Comparison of ENCODE assay signal across 13 mouse cellular contexts in the genomic region with DNA sequence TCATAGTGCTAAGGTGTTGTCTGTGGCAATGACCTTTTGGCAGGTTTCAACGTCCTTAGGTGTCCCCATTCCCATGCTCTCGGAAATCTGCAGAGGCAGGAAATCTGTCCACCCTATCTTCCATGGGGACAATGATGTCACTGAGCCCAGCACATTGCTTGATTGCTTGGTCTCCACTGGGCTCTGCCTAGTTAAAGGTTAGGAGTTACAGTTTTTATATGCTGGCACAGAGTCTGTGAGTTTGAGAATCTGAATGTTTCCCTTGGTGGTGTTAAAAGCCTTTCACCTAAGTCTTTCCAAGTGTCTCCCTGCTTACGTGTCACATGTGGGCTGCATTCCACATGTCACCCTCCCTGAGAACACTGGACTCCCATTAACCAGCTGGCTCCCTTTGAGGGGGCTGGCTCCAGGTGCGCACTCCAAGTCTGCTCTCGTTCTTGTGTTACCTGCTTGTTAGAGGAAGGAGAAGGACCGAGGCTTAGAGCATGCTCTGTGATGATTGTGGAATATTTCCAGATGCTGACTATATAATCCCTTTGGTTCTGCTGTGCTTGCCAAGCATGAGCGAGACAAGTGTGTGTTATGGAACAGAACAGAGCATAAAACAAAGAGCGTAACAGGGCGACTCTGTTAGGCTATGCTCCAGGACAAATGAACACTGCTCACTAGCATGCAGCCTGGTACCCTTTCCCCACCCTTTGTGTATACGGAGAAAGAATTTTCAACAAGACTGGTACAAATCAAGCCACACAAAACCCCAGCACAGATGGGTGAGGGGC.
DNase-seq lines count a peak whose midpoint lies in the region; ATAC-seq lines count a peak whose summit lies in the region.
"Had no signal": no experiment of that assay in that cellular context is flagged by ENCODE, and none has a peak within 500 bp of the region (broad histone marks: within the 10 kb centered on the region; RNA-seq: fewer than 3 reads in every experiment).

No protein-coding gene starts in this region.

- intact Hi-C loops in left cerebral cortex, postnatal 10 days (cut with DNase I), result no loop called here

- no peak for DNase-seq in frontal cortex, postnatal 10 days (ENCODE audit: low spot score in 2 of 2)
- peak; percentile 2 to 3 for DNase-seq in left cerebral cortex, adult 18-20 months (ENCODE audit: low spot score in 2 of 2)
- no peak for DNase-seq in left cerebral cortex, postnatal 10 days (ENCODE audit: extremely low spot score in 1 of 2, low spot score in 2 of 2)
- DNase-seq in right cerebral cortex, postnatal 25 days, result peak; percentile 16
- DNase-seq in right cerebral cortex, postnatal 4 days, result no peak
- DNase-seq in telencephalon, adult 2 months (ENCODE audit: low read depth, low spot score), result peak; percentile 19
- no peak for DNase-seq in embryo, embryonic 10.5 days (ENCODE audit: low spot score)
- DNase-seq: cerebellum, adult 8-10 months; kidney, adult 8-10 months; kidney, postnatal 25 days; right cerebral cortex, postnatal 14 days; thymus, postnatal 14 days had no signal

- peak; percentile 59 for ATAC-seq in frontal cortex, adult (ENCODE audit: low TSS enrichment)

Comparison
In these comparisons a context has a peak if more than half of its experiments do, and no peak if none do; other contexts are left out.
1. DNase-seq: peak in left cerebral cortex, adult 18-20 months (2 of 2), right cerebral cortex, postnatal 25 days (single experiment) and telencephalon, adult 2 months (single experiment); none in frontal cortex, postnatal 10 days (0 of 2), left cerebral cortex, postnatal 10 days (0 of 2), right cerebral cortex, postnatal 4 days (single experiment) and embryo, embryonic 10.5 days (single experiment).